Mouse (Mus musculus): ENCODE measurements around the gene Ugt3a1. TPM values are rescaled to one million over a fixed set of nuclear protein-coding genes. Genes with fewer than 3 reads are reported as not detected.

The Ugt3a1 gene
- polyA plus RNA-seq, 2 experiments = 0.84 to 0.88 TPM

GRCm38 (mm10) chr15:9305978-9306692 lies 29.4 kb downstream of the Ugt3a1 start:
- Histone ChIP-seq H3K4me3 (ENCODE audit: insufficient read depth in 1 of 2, low read depth in 2 of 2, low read length in 2 of 2) (no peak overlapping the region), H3K4me1 (replicated peaks; ENCODE audit: control insufficient read depth in 2 of 2, insufficient read depth in 2 of 2, low read length in 1 of 2) (no peaks in the 10 kb centered on the region), H3K27me3 (ENCODE audit: control insufficient read depth, insufficient read depth, low read length) (no peaks in the 10 kb centered on the region), H3K27ac (no peak overlapping the region), H3K9ac (replicated peaks) (no peak overlapping the region), H3K36me3 (replicated peaks; ENCODE audit: control insufficient read depth, insufficient read depth, low read depth) (no peaks in the 10 kb centered on the region), H3K9me3 (ENCODE audit: control insufficient read depth, low read length) (no peaks in the 10 kb centered on the region), H3K4me2 (ENCODE audit: low read depth) (no peak overlapping the region)
- WGBS (ENCODE audit: insufficient replicate concordance) = 48% methylated on average over 8 of the region's 8 CpGs
- TF ChIP-seq EP300 (IDR thresholded peaks at IDR 0.05; ENCODE audit: low read depth) (no peak), CTCF (IDR thresholded peaks at IDR 0.05; ENCODE audit: low read depth) (no peak)
- ATAC-seq (ENCODE audit: insufficient read depth) (no peak), DNase-seq (ENCODE audit: low read depth in 3 of 3, low spot score in 3 of 3) (no peak)

DNA sequence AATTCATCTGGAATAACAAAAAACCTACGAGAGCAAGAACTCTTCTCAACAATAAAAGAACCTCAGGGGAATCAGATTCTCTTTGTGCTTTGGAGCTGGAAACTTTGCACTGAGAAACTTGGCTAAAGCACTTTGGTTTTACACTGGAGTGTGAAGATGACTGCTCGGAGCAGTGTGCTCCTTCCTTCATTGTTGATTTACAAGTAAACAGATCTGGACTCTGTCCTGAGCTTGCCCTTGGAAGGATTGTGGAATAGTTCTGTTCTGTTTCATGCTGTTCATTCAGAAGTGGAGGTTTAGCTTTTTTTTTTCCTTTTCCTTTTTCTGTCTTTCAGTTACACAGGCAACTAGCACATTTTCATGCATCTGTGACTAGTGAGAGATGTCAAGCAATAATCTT lies 57.9 kb downstream of the Ugt3a1 start:
- ATAC-seq (ENCODE audit: insufficient read depth) = no peak
- H3K27me3 ChIP-seq (ENCODE audit: control insufficient read depth, insufficient read depth, low read length) = no peaks in the 10 kb centered on the region
- no peaks in the 10 kb centered on the region for H3K36me3 ChIP-seq (replicated peaks; ENCODE audit: control insufficient read depth, insufficient read depth, low read depth)
- no peak overlapping the region for H3K9ac ChIP-seq (replicated peaks)
- TF ChIP-seq CTCF (IDR thresholded peaks at IDR 0.05; ENCODE audit: low read depth) (no peak), EP300 (IDR thresholded peaks at IDR 0.05; ENCODE audit: low read depth) (no peak)
- H3K4me3 ChIP-seq (ENCODE audit: insufficient read depth in 1 of 2, low read depth in 2 of 2, low read length in 2 of 2) = no peak overlapping the region
- H3K4me1 ChIP-seq (replicated peaks; ENCODE audit: control insufficient read depth in 2 of 2, insufficient read depth in 2 of 2, low read length in 1 of 2) = no peaks in the 10 kb centered on the region; a peak in 1 of 4 replicates
- H3K27ac ChIP-seq = no peak overlapping the region
- WGBS (ENCODE audit: insufficient replicate concordance) = 61% methylated on average over 2 of the region's 2 CpGs
- no peak overlapping the region for H3K4me2 ChIP-seq (ENCODE audit: low read depth)
- H3K9me3 ChIP-seq (ENCODE audit: control insufficient read depth, low read length) = no peaks in the 10 kb centered on the region
- DNase-seq (ENCODE audit: low read depth in 3 of 3, low spot score in 3 of 3) = no peak

DNA sequence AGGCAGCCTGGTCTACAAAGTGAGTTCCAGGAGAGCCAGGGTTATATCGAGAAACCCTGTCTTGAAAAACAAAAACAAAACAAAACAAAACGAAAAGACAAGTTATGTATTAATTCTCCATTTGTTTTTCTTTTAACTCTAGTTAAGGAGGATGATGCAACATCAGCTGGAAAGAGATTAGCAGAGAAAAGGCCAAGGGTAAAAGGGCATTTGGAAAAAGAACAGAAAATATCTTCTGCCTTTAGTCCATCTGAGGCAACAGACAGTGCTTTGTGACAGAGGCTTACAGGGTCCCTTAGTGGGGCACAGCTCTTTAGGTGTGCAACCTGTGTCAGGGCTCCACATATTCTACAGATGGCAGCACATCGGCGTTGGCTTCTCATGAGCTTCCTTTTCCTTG lies 58.7 kb downstream of the Ugt3a1 start, which contains the start of gene Ugt3a2:
TSS of gene Ugt3a2 (plus strand) at position 210 of the 400 bp plus-strand sequence.
- H3K4me2 ChIP-seq (ENCODE audit: low read depth) = no peak within 1 kb of the TSS

GRCm38 (mm10) chr15:9336616-9337015 lies 59.9 kb downstream of the Ugt3a1 start:
- Histone ChIP-seq H3K4me1 (replicated peaks; ENCODE audit: control insufficient read depth in 2 of 2, insufficient read depth in 2 of 2, low read length in 1 of 2) (no peaks in the 10 kb centered on the region; a peak in 1 of 4 replicates), H3K4me3 (ENCODE audit: insufficient read depth in 1 of 2, low read depth in 2 of 2, low read length in 2 of 2) (no peak overlapping the region), H3K36me3 (replicated peaks; ENCODE audit: control insufficient read depth, insufficient read depth, low read depth) (no peaks in the 10 kb centered on the region), H3K9ac (replicated peaks) (no peak overlapping the region), H3K27me3 (ENCODE audit: control insufficient read depth, insufficient read depth, low read length) (no peaks in the 10 kb centered on the region), H3K9me3 (ENCODE audit: control insufficient read depth, low read length) (no peaks in the 10 kb centered on the region), H3K4me2 (ENCODE audit: low read depth) (no peak overlapping the region), H3K27ac (no peak overlapping the region)
- DNase-seq (ENCODE audit: low read depth in 3 of 3, low spot score in 3 of 3) = no peak
- ATAC-seq (ENCODE audit: insufficient read depth) = no peak
- 49% methylated on average over 3 of the region's 3 CpGs for WGBS (ENCODE audit: insufficient replicate concordance)
- TF ChIP-seq CTCF (IDR thresholded peaks at IDR 0.05; ENCODE audit: low read depth) = no peak
- no peak for TF ChIP-seq EP300 (IDR thresholded peaks at IDR 0.05; ENCODE audit: low read depth)

More for the DNA sequence above, 58.7 kb downstream of the Ugt3a1 start, which contains the start of gene Ugt3a2:
- Histone ChIP-seq H3K4me1 (replicated peaks; ENCODE audit: control insufficient read depth in 2 of 2, insufficient read depth in 2 of 2, low read length in 1 of 2) (no peaks in the 10 kb centered on the region; a peak in 1 of 4 replicates), H3K36me3 (replicated peaks; ENCODE audit: control insufficient read depth, insufficient read depth, low read depth) (no peaks in the 10 kb centered on the region), H3K4me3 (ENCODE audit: insufficient read depth in 1 of 2, low read depth in 2 of 2, low read length in 2 of 2) (no peak within 1 kb of the TSS), H3K9me3 (ENCODE audit: control insufficient read depth, low read length) (no peaks in the 10 kb centered on the region), H3K27me3 (ENCODE audit: control insufficient read depth, insufficient read depth, low read length) (no peaks in the 10 kb centered on the region), H3K9ac (replicated peaks) (no peak within 1 kb of the TSS), H3K27ac (no peak within 1 kb of the TSS)
- 66% methylated on average over 4 of the region's 4 CpGs for WGBS (ENCODE audit: insufficient replicate concordance)
- no peak for TF ChIP-seq EP300 (IDR thresholded peaks at IDR 0.05; ENCODE audit: low read depth)
- no peak for TF ChIP-seq CTCF (IDR thresholded peaks at IDR 0.05; ENCODE audit: low read depth)
- no peak for ATAC-seq (ENCODE audit: insufficient read depth)
- DNase-seq (ENCODE audit: low read depth in 3 of 3, low spot score in 3 of 3) = no peak

GRCm38 (mm10) chr15:9337021-9337420 lies 60.3 kb downstream of the Ugt3a1 start:
- WGBS (ENCODE audit: insufficient replicate concordance) = 45% methylated on average over 3 of the region's 3 CpGs
- no peak for DNase-seq (ENCODE audit: low read depth in 3 of 3, low spot score in 3 of 3)
- no peak overlapping the region for H3K27ac ChIP-seq
- no peaks in the 10 kb centered on the region for H3K27me3 ChIP-seq (ENCODE audit: control insufficient read depth, insufficient read depth, low read length)
- H3K36me3 ChIP-seq (replicated peaks; ENCODE audit: control insufficient read depth, insufficient read depth, low read depth) = no peaks in the 10 kb centered on the region
- no peaks in the 10 kb centered on the region; a peak in 1 of 4 replicates for H3K4me1 ChIP-seq (replicated peaks; ENCODE audit: control insufficient read depth in 2 of 2, insufficient read depth in 2 of 2, low read length in 1 of 2)
- no peak overlapping the region for H3K4me2 ChIP-seq (ENCODE audit: low read depth)
- H3K9me3 ChIP-seq (ENCODE audit: control insufficient read depth, low read length) = no peaks in the 10 kb centered on the region
- ATAC-seq (ENCODE audit: insufficient read depth) = no peak
- no peak overlapping the region for H3K4me3 ChIP-seq (ENCODE audit: insufficient read depth in 1 of 2, low read depth in 2 of 2, low read length in 2 of 2)
- H3K9ac ChIP-seq (replicated peaks) = no peak overlapping the region
- TF ChIP-seq CTCF (IDR thresholded peaks at IDR 0.05; ENCODE audit: low read depth) (no peak), EP300 (IDR thresholded peaks at IDR 0.05; ENCODE audit: low read depth) (no peak)

All from liver, embryonic 14.5 days (tissue).